Mouse (Mus musculus) liver, postnatal 0 days (tissue): Measurements from ENCODE around the gene Cpsf4l. TPM values are rescaled to one million over a fixed set of nuclear protein-coding genes. Genes with fewer than 3 reads are reported as not detected.
A peak's percentile ranks its signal among the peaks of the same experiment; 100 is the strongest.

Experiments used
- ATAC-seq: fragments of 200-750 bp; cut with Nextera tagmentation; 2 replicates; pipeline ENCODE4 v1.8.0; 2017; ENCODE audit warnings: mild to moderate bottlenecking, moderate library complexity
- DNase-seq: peaks from one replicate; pipeline ENCODE4 v3.0.0-alpha.2; 2016
- H3K27ac ChIP-seq: fragments of 300-500 bp; sonication (generic); 2 replicates; pipeline ENCODE4 v1.5.1; 2014; ENCODE audit warnings: antibody characterized with exemption, moderate library complexity, mild to moderate bottlenecking, low read depth
- H3K27me3 ChIP-seq: fragments of 300-500 bp; sonication (generic); 2 replicates; pipeline ENCODE4 v1.6.1; 2014; ENCODE audit warnings: low read length, control low read depth, mixed read lengths; ENCODE audit not compliant: insufficient read depth
- H3K36me3 ChIP-seq: fragments of 300-500 bp; sonication (generic); replicated peaks from 2 replicates; pipeline ENCODE4 v1.6.1; 2014; ENCODE audit warnings: mild to moderate bottlenecking, control low read depth, low read length, moderate library complexity, mixed read lengths; ENCODE audit not compliant: insufficient read depth
- H3K4me1 ChIP-seq: fragments of 300-500 bp; sonication (generic); 2 replicates; pipeline ENCODE4 v1.6.1; 2014; ENCODE audit warnings: antibody characterized with exemption, mild to moderate bottlenecking, control low read depth; ENCODE audit not compliant: insufficient read depth
- H3K4me2 ChIP-seq: fragments of 300-500 bp; sonication (generic); 2 replicates; pipeline ENCODE4 v1.6.1; 2014; ENCODE audit warnings: low read depth, mild to moderate bottlenecking, low read length, moderate library complexity, mixed read lengths
- H3K4me3 ChIP-seq: fragments of 300-500 bp; sonication (generic); 2 replicates; pipeline ENCODE4 v1.5.1; 2014; ENCODE audit warnings: low read depth, low read length
- H3K9ac ChIP-seq: fragments of 300-500 bp; sonication (generic); replicated peaks from 2 replicates; pipeline ENCODE4 v1.6.1; 2014; ENCODE audit warnings: mild to moderate bottlenecking, moderate library complexity
- H3K9me3 ChIP-seq: fragments of 300-500 bp; sonication (generic); 2 replicates; pipeline ENCODE4 v1.6.1; 2016; ENCODE audit warnings: mild to moderate bottlenecking, control low read depth, low read length, mixed read lengths
- CTCF ChIP-seq: sonication (generic); IDR thresholded peaks from 2 replicates; pipeline ENCODE4 v1.5.1; 2016; ENCODE audit warnings: antibody characterized with exemption, low read depth
- EP300 ChIP-seq: IDR thresholded peaks from 2 replicates; pipeline ENCODE4 v1.6.1; 2016; ENCODE audit warnings: antibody characterized with exemption, low read depth, mild to moderate bottlenecking
- WGBS: fragments of 180-500 bp; shearing (Covaris S2); extraction: QIAGEN DNeasy Blood & Tissue Kit; methylation state at CpG from one replicate; pipeline ENCODE4 v1.1.7; 2014; ENCODE audit not compliant: insufficient replicate concordance; 5-methylcytosine and 5-hydroxymethylcytosine counted together
- polyA plus RNA-seq: library from polyadenylated mRNA; unstranded; fragments of >200 nt; fragmentation: Nextera tagmentation; extraction: Ambion mirVana; gene quantifications from 2 replicates; pipeline ENCODE4 v1.2.1, GENCODE M21; 2015

Gene Cpsf4l
- polyA plus RNA-seq, 1 experiment from 2014 or later = 0.46 TPM

DNA sequence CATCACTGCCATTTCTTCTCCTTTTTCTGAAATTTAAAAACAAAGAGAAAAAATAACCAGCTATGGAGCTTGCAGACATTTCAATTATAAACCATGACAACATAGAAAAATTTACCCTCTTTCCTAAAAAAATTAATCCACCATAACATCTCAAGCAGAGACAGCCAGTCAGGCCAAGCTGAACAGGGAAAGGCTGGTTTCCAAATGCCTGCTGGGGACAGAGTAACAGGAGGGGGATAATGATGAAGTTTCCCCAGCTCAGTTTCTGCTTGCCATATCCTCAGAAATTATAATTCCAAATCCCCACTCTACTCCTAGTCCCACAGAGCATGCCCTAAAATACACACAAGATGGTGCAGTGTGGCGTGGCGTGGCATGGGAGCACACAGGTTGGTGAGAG lies 32.4 kb downstream of the Cpsf4l start:
- Histone ChIP-seq H3K4me2 (no peak overlapping the region), H3K9me3 (no peaks in the 10 kb centered on the region), H3K27ac (no peak overlapping the region), H3K4me1 (peaks cover 18% of the 10 kb centered on the region), H3K4me3 (no peak overlapping the region), H3K9ac (no peak overlapping the region), H3K36me3 (peaks cover 43% of the 10 kb centered on the region), H3K27me3 (no peaks in the 10 kb centered on the region)
- WGBS = 89% methylated on average over 2 of the region's 2 CpGs
- DNase-seq (no peak), ATAC-seq (no peak)
- TF ChIP-seq CTCF (no peak), EP300 (no peak)

DNA sequence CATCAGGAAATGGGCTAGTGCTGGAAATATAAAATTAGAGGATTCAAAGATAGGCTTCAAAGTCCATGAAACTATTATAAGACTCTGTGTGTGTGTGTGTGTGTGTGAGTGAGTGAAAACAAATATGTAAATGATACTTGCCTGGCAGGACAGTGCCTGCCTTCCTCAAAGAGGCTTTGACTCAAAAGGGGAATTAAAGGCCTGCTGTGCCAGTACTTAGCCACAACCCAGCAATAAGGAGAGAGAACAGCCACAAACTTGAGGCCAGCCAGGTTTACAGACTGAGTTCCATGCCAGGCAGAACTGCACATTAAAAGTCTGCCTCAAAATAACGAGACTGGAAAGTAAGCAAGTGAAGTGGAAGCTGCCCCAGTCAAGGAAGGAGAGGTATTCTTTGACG lies 33.0 kb downstream of the Cpsf4l start:
- TF ChIP-seq EP300 (no peak), CTCF (no peak)
- ATAC-seq = no peak
- Histone ChIP-seq H3K27ac (no peak overlapping the region), H3K9me3 (no peaks in the 10 kb centered on the region), H3K36me3 (peaks cover 43% of the 10 kb centered on the region), H3K4me3 (no peak overlapping the region), H3K27me3 (no peaks in the 10 kb centered on the region), H3K9ac (no peak overlapping the region), H3K4me2 (no peak overlapping the region), H3K4me1 (peaks cover 18% of the 10 kb centered on the region)
- no peak for DNase-seq
- 83% methylated on average over 2 of the region's 2 CpGs for WGBS

DNA sequence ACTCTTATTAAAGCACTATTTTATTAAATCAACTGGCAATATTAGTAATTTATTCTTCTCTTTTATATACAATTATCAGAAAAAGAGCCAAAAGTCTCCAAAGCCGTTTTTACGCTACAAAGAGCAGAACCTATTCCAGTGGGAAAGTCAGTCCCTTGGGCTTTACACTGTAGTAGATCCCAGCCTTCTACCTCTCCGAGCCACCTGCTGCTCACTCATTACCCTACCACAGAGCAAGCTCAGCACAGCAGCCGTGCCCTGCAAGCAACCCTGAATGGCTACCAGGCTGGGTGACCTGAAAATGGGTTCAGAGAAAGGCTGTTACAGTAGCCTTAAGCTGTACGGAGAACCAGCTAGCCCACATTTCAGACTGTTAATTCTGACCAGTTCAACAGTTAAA lies 35.2 kb downstream of the Cpsf4l start:
- H3K4me3 ChIP-seq = no peak overlapping the region
- ATAC-seq (no peak), DNase-seq (no peak)
- peaks cover 10% of the 10 kb centered on the region for H3K4me1 ChIP-seq
- H3K27me3 ChIP-seq = no peaks in the 10 kb centered on the region
- H3K27ac ChIP-seq = no peak overlapping the region
- H3K4me2 ChIP-seq = no peak overlapping the region
- no peaks in the 10 kb centered on the region for H3K9me3 ChIP-seq
- H3K9ac ChIP-seq = no peak overlapping the region
- H3K36me3 ChIP-seq = peaks cover 55% of the 10 kb centered on the region
- WGBS = 93% methylated on average over 5 of the region's 5 CpGs
- TF ChIP-seq EP300 = no peak
- TF ChIP-seq CTCF = no peak

DNA sequence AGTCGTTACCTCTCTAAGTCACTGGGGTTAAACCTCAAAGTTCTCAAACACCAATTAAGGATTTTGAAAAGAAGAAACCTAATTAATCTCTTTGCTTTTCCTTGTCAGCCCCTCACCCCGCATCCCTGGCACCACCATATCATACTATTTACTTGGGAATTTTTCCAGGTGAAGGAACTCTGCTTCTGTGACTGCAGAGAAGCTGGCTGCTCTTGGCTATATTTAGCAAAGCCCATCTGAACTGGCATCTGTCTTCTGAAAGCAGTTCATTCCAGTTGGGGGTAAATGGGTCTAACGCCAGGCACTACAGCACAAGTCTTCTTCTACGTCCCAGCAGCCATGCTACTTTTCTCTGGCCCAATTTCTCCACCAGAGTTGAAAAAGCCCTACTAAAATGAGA lies 36.2 kb downstream of the Cpsf4l start:
- Histone ChIP-seq H3K9me3 (no peaks in the 10 kb centered on the region), H3K9ac (no peak overlapping the region), H3K4me3 (no peak overlapping the region), H3K27ac (no peak overlapping the region), H3K27me3 (no peaks in the 10 kb centered on the region), H3K4me1 (peaks cover 11% of the 10 kb centered on the region), H3K36me3 (peaks cover 53% of the 10 kb centered on the region), H3K4me2 (no peak overlapping the region)
- ATAC-seq (no peak), DNase-seq (no peak)
- TF ChIP-seq EP300 = no peak
- TF ChIP-seq CTCF = no peak
- WGBS = 94% methylated on average over 4 of the region's 4 CpGs

DNA sequence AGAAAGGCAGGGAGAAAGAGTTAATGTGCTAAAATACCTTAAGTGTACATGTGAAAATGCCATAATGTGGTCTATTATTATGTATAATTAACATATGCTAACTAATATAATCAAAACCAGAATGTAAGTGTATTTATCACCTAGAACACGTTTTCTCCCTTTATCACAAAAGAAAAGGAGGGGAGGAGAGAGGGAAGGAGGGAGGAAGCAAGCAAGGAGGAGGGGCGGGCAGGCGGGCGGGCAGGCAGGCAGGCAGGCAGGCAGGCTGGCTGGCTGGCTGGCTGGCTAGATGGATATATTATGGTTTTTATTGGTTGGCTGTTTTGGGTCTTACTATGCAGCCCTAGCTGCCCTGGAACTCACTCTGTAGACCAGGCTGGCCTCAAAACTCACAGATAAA lies 40.1 kb downstream of the Cpsf4l start:
- Histone ChIP-seq H3K36me3 (peaks cover 41% of the 10 kb centered on the region), H3K9ac (no peak overlapping the region), H3K9me3 (no peaks in the 10 kb centered on the region), H3K4me3 (no peak overlapping the region), H3K4me1 (peaks cover 28% of the 10 kb centered on the region), H3K4me2 (no peak overlapping the region), H3K27me3 (no peaks in the 10 kb centered on the region), H3K27ac (no peak overlapping the region)
- no peak; the same call in 1 of the 2 replicates for ATAC-seq
- no peak for DNase-seq
- WGBS = 53% methylated on average over 4 of the region's 4 CpGs
- TF ChIP-seq CTCF (no peak), EP300 (no peak)

DNA sequence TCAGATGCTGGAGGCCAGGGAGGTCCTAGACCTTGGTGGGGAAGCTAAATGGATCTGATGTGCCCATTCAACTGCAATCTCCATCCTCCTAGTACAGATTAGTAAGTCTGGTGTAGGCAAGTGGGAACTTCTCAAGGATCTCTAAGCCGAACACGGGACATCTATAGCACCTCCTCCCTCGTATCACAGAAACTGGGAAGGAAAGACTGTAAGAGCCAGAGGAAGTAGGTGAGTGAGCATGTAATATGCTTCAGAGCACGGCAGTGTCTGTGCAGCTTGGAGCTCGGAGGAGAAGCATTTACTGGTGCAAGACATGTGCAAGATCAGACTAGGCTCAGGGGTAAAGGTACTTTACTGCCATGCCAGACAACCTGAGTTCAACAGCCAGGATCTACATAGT lies 41.0 kb downstream of the Cpsf4l start:
- DNase-seq (no peak), ATAC-seq (no peak)
- TF ChIP-seq EP300 = no peak
- TF ChIP-seq CTCF = no peak
- Histone ChIP-seq H3K9me3 (no peaks in the 10 kb centered on the region), H3K4me1 (peaks cover 28% of the 10 kb centered on the region), H3K36me3 (peaks cover 41% of the 10 kb centered on the region), H3K4me2 (no peak overlapping the region), H3K27ac (no peak overlapping the region), H3K27me3 (no peaks in the 10 kb centered on the region), H3K4me3 (no peak overlapping the region), H3K9ac (no peak overlapping the region)
- 75% methylated on average over 5 of the region's 5 CpGs for WGBS

DNA sequence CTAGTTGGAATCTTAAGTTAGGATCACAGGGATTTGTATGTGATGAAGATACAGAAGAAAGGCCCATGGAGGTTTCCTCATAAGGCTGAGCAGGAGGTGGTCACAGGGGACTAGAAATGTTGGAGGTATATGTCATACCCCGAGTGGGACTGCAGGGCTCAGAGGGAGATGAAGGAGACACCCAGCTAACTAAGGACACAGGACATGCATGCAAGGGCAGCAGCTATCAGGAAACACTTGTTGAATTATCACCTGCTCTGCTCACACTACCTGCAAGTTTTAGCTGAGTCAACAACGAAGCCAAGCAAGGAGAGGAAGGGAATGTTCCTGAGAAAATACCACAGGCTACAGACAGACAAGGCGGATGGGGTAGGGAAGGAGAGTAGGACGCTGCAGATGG lies 42.1 kb downstream of the Cpsf4l start:
- no peak for DNase-seq
- 59% methylated on average over 4 of the region's 4 CpGs for WGBS

More for the DNA sequence above, 42.1 kb downstream of the Cpsf4l start:
- no peak for ATAC-seq
- TF ChIP-seq EP300 = no peak
- no peak overlapping the region for H3K4me3 ChIP-seq
- no peaks in the 10 kb centered on the region for H3K9me3 ChIP-seq
- no peaks in the 10 kb centered on the region for H3K27me3 ChIP-seq
- H3K36me3 ChIP-seq = peaks cover 40% of the 10 kb centered on the region
- H3K4me1 ChIP-seq = peaks cover 28% of the 10 kb centered on the region
- no peak overlapping the region for H3K9ac ChIP-seq
- peak overlapping the region; percentile 36; the same call in 1 of the 2 replicates for H3K27ac ChIP-seq
- no peak overlapping the region for H3K4me2 ChIP-seq
